Mouse (Mus musculus): Measurements from ENCODE around the gene Cspg5.

Cspg5 gene

GRCm38 (mm10) chr9:110255407-110256019 lies 11.9 kb downstream of the Cspg5 start:
- DNase-seq = no peak

- DNase-seq = no peak
Observed at GRCm38 (mm10) chr9:110258646-110259045, 15.1 kb downstream of the Cspg5 start.

GRCm38 (mm10) chr9:110259118-110259517 lies 15.5 kb downstream of the Cspg5 start:
- no peak for DNase-seq

- DNase-seq = no peak
Observed at GRCm38 (mm10) chr9:110263181-110263580, 19.6 kb downstream of the Cspg5 start.

GRCm38 (mm10) chr9:110264991-110265390 lies 21.4 kb downstream of the Cspg5 start:
- DNase-seq = no peak

GRCm38 (mm10) chr9:110268416-110268815 lies 24.8 kb downstream of the Cspg5 start:
- no peak for DNase-seq

GRCm38 (mm10) chr9:110272330-110272729 lies 28.7 kb downstream of the Cspg5 start:
- no peak for DNase-seq

GRCm38 (mm10) chr9:110273507-110273906 lies 29.9 kb downstream of the Cspg5 start:
- no peak for DNase-seq

GRCm38 (mm10) chr9:110275882-110276281 lies 32.3 kb downstream of the Cspg5 start:
- peak; percentile 54 for DNase-seq

- no peak for DNase-seq
Observed at GRCm38 (mm10) chr9:110277431-110277881, 33.9 kb downstream of the Cspg5 start.

GRCm38 (mm10) chr9:110284075-110284697 lies 40.6 kb downstream of the Cspg5 start:
- no peak for DNase-seq

- no peak for DNase-seq
Observed at GRCm38 (mm10) chr9:110287321-110287924, 43.8 kb downstream of the Cspg5 start.

GRCm38 (mm10) chr9:110293254-110293718 lies 49.7 kb downstream of the Cspg5 start:
- no peak for DNase-seq

GRCm38 (mm10) chr9:110293873-110294415 lies 50.4 kb downstream of the Cspg5 start:
- no peak for DNase-seq

GRCm38 (mm10) chr9:110294786-110295185 lies 51.2 kb downstream of the Cspg5 start:
- no peak for DNase-seq

- peak; percentile 85 for DNase-seq
Observed at GRCm38 (mm10) chr9:110296867-110297627, 53.5 kb downstream of the Cspg5 start.

GRCm38 (mm10) chr9:110304516-110304915 lies 60.9 kb downstream of the Cspg5 start:
- DNase-seq = peak; percentile 65

- peak; percentile 91 for DNase-seq
Observed at GRCm38 (mm10) chr9:110304969-110305651, 61.5 kb downstream of the Cspg5 start, which contains the start of gene Elp6. Elp6 (plus strand) TSS chr9:110305173.

- no peak for DNase-seq
Observed at GRCm38 (mm10) chr9:110306371-110306770, 62.8 kb downstream of the Cspg5 start.
